Comparison of ENCODE assay signal across 25 mouse cellular contexts in the genomic region with DNA sequence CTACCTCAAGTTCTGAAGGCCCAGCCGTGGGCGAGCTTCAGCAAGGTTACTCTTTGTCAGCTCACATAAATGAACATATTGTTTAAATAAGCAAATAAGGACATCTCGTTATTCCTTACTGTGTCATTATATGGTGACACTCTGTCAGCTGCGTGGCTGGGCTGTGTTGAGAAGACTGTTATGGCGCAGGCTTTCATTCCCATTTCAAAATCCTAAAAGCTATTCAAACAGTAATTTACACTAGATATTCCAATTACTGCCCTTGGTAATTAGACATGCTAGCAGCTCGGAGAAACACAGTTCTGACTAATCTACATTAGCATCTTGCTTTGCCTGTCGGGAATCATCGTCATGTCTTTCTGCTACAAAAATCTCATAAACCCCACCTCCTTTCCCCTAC. TPM values are rescaled to one million over a fixed set of nuclear protein-coding genes. Genes with fewer than 3 reads are reported as not detected.
DNase-seq lines count a peak whose midpoint lies in the region; ATAC-seq lines count a peak whose summit lies in the region.
"Had no signal": no experiment of that assay in that cellular context is flagged by ENCODE, and none has a peak within 500 bp of the region (broad histone marks: within the 10 kb centered on the region; RNA-seq: fewer than 3 reads in every experiment).

No protein-coding gene starts in this region.

- H3K4me2 ChIP-seq in midbrain, embryonic 11.5 days = no peak overlapping the region
- no peak overlapping the region for H3K4me2 ChIP-seq in midbrain, embryonic 14.5 days (ENCODE audit: low read length)
- H3K4me2 ChIP-seq in forebrain, embryonic 13.5 days = no peak overlapping the region
- H3K4me2 ChIP-seq in forebrain, embryonic 16.5 days (ENCODE audit: low read length) = no peak overlapping the region
- H3K4me2 ChIP-seq: embryonic facial prominence, embryonic 15.5 days; heart, embryonic 12.5 days; hindbrain, embryonic 14.5 days; intestine, embryonic 15.5 days had no signal

- intact Hi-C loops in left cerebral cortex, postnatal 25 days (cut with DNase I) = no loop called here

- 90% methylated on average over 8 of the region's 8 CpGs for WGBS in midbrain, embryonic 11.5 days
- 82% methylated on average over 8 of the region's 8 CpGs for WGBS in midbrain, embryonic 14.5 days
- 30% methylated on average over 8 of the region's 8 CpGs for WGBS in forebrain, embryonic 13.5 days
- WGBS in forebrain, embryonic 16.5 days = 13% methylated on average over 8 of the region's 8 CpGs

- DNase-seq in midbrain, embryonic 11.5 days (ENCODE audit: low spot score, missing footprints) = peak; percentile 21
- DNase-seq in midbrain, embryonic 14.5 days = no peak
- DNase-seq in spleen, adult 18-20 months = no peak
- no peak for DNase-seq in left cerebral cortex, postnatal 25 days (ENCODE audit: low spot score in 2 of 2)
- DNase-seq: adrenal gland, adult 2 months; adrenal gland, postnatal 25 days; cerebellum, adult 8-10 months; cerebellum, postnatal 14 days; embryo, embryonic 11 days; gastrocnemius, adult 2 months had no signal

- no peaks in the 10 kb centered on the region; the same call in 1 of the 2 replicates for H3K36me3 ChIP-seq in midbrain, embryonic 11.5 days (ENCODE audit: control insufficient read depth, insufficient read depth, low read length)
- H3K36me3 ChIP-seq in midbrain, embryonic 14.5 days (ENCODE audit: control insufficient read depth, insufficient read depth, low read length) = 0 out of 2 replicates have a peak, but pooled peaks cover 12% of the 10 kb centered on the region
- H3K36me3 ChIP-seq in forebrain, embryonic 13.5 days (ENCODE audit: poor library complexity, severe bottlenecking) = peaks cover 17% of the 10 kb centered on the region; the same call in 1 of the 2 replicates
- no peaks in the 10 kb centered on the region; the same call in 1 of the 2 replicates for H3K36me3 ChIP-seq in forebrain, embryonic 16.5 days (ENCODE audit: control insufficient read depth, insufficient read depth)
- H3K36me3 ChIP-seq: intestine, embryonic 15.5 days had no signal

- H3K9ac ChIP-seq in midbrain, embryonic 11.5 days (ENCODE audit: low read length) = no peak overlapping the region
- no peak overlapping the region for H3K9ac ChIP-seq in midbrain, embryonic 14.5 days (replicated peaks; ENCODE audit: low read length)
- no peak overlapping the region for H3K9ac ChIP-seq in forebrain, embryonic 13.5 days
- H3K9ac ChIP-seq in forebrain, embryonic 16.5 days (replicated peaks; ENCODE audit: low read depth, low read length) = no peak overlapping the region
- H3K9ac ChIP-seq: embryonic facial prominence, embryonic 15.5 days; heart, embryonic 12.5 days; hindbrain, embryonic 14.5 days; intestine, embryonic 15.5 days had no signal

- ATAC-seq in midbrain, embryonic 11.5 days (ENCODE audit: low FRiP score) = no peak
- no peak for ATAC-seq in midbrain, embryonic 14.5 days (ENCODE audit: low FRiP score, low TSS enrichment)
- peak; percentile 62; the same call in 1 of the 2 replicates for ATAC-seq in forebrain, embryonic 13.5 days
- ATAC-seq in forebrain, embryonic 16.5 days = peak; percentile 74
- ATAC-seq: intestine, embryonic 15.5 days had no signal

- H3K4me1 ChIP-seq in midbrain, embryonic 11.5 days (ENCODE audit: control insufficient read depth, insufficient read depth, low read length) = no peaks in the 10 kb centered on the region
- no peaks in the 10 kb centered on the region for H3K4me1 ChIP-seq in midbrain, embryonic 14.5 days (ENCODE audit: control insufficient read depth, insufficient read depth, low read length)
- peaks cover 29% of the 10 kb centered on the region for H3K4me1 ChIP-seq in forebrain, embryonic 13.5 days
- peaks cover 11% of the 10 kb centered on the region for H3K4me1 ChIP-seq in forebrain, embryonic 16.5 days (replicated peaks; ENCODE audit: control insufficient read depth, insufficient read depth, low read length)
- H3K4me1 ChIP-seq: embryonic facial prominence, embryonic 15.5 days; heart, embryonic 12.5 days; intestine, embryonic 15.5 days had no signal

- no peaks in the 10 kb centered on the region for H3K9me3 ChIP-seq in midbrain, embryonic 11.5 days (ENCODE audit: control insufficient read depth, low read length)
- H3K9me3 ChIP-seq in midbrain, embryonic 14.5 days (ENCODE audit: control insufficient read depth, low read length) = no peaks in the 10 kb centered on the region
- H3K9me3 ChIP-seq in forebrain, embryonic 13.5 days (replicated peaks) = no peaks in the 10 kb centered on the region
- H3K9me3 ChIP-seq in forebrain, embryonic 16.5 days (ENCODE audit: control insufficient read depth, low read length) = no peaks in the 10 kb centered on the region
- H3K9me3 ChIP-seq: embryonic facial prominence, embryonic 15.5 days; heart, embryonic 12.5 days; hindbrain, embryonic 10.5 days; intestine, embryonic 15.5 days had no signal

- no peaks in the 10 kb centered on the region for H3K27me3 ChIP-seq in midbrain, embryonic 11.5 days (ENCODE audit: control insufficient read depth, insufficient read depth, low read length)
- H3K27me3 ChIP-seq in midbrain, embryonic 14.5 days (ENCODE audit: control insufficient read depth, insufficient read depth, low read length) = no peaks in the 10 kb centered on the region
- H3K27me3 ChIP-seq in forebrain, embryonic 13.5 days = no peaks in the 10 kb centered on the region
- no peaks in the 10 kb centered on the region for H3K27me3 ChIP-seq in forebrain, embryonic 16.5 days (replicated peaks; ENCODE audit: control insufficient read depth, insufficient read depth, low read length)
- H3K27me3 ChIP-seq: embryonic facial prominence, embryonic 15.5 days; heart, embryonic 12.5 days; intestine, embryonic 15.5 days had no signal

- H3K4me3 ChIP-seq in midbrain, embryonic 11.5 days (ENCODE audit: low read depth, low read length) = no peak overlapping the region
- H3K4me3 ChIP-seq in midbrain, embryonic 14.5 days (replicated peaks; ENCODE audit: low read depth, low read length) = no peak overlapping the region
- no peak overlapping the region for H3K4me3 ChIP-seq in forebrain, embryonic 13.5 days
- no peak overlapping the region for H3K4me3 ChIP-seq in forebrain, embryonic 16.5 days (replicated peaks; ENCODE audit: low read length)
- H3K4me3 ChIP-seq: embryonic facial prominence, embryonic 15.5 days; erythroblast, embryonic 14.5 days; gastrocnemius, adult 2 months; heart, embryonic 12.5 days; hindbrain, embryonic 10.5 days; intestine, embryonic 15.5 days had no signal

- no peak overlapping the region for H3K27ac ChIP-seq in midbrain, embryonic 11.5 days (ENCODE audit: low read depth, low read length)
- H3K27ac ChIP-seq in midbrain, embryonic 14.5 days (replicated peaks; ENCODE audit: low read depth, low read length) = no peak overlapping the region
- H3K27ac ChIP-seq in forebrain, embryonic 13.5 days = peak overlapping the region; percentile 22; the same call in 1 of the 2 replicates
- H3K27ac ChIP-seq in forebrain, embryonic 16.5 days (ENCODE audit: low read length) = peak overlapping the region; percentile 24; the same call in 1 of the 2 replicates
- H3K27ac ChIP-seq: embryonic facial prominence, embryonic 15.5 days; gastrocnemius, adult 2 months; hindbrain, embryonic 10.5 days; hindbrain, embryonic 14.5 days; intestine, embryonic 15.5 days had no signal

RNA-seq across cellular contexts. Expression of gene Gm17409, which starts 5.7 kb away (rescaled TPM):
- not detected in 2 replicates for polyA plus RNA-seq in midbrain, embryonic 11.5 days (2014; fragmentation: Nextera tagmentation; extraction: Ambion mirVana)
- polyA plus RNA-seq in midbrain, embryonic 14.5 days (2014; fragmentation: Nextera tagmentation; extraction: Ambion mirVana) = not detected in 2 replicates
- not detected in 2 replicates for polyA plus RNA-seq in forebrain, embryonic 13.5 days (2015; fragmentation: Nextera tagmentation; extraction: Ambion mirVana)
- 0.37 TPM in 1 of 2 replicates, not detected in the other for polyA plus RNA-seq in forebrain, embryonic 16.5 days (2015; fragmentation: Nextera tagmentation; extraction: Ambion mirVana)
- total RNA-seq in left cerebral cortex, postnatal 25 days (2021) = not detected
- total RNA-seq: adrenal gland, adult 2 months; adrenal gland, postnatal 25 days; common myeloid progenitor, adult 5-6 weeks; ES-E14; gastrocnemius, adult 2 months; gastrocnemius, postnatal 4 days; heart, adult 8-10 months; heart, postnatal 25 days had no signal
- polyA plus RNA-seq: adrenal gland, adult 2 months; embryonic facial prominence, embryonic 11.5 days; embryonic facial prominence, embryonic 15.5 days; erythroblast, embryonic 14.5 days; heart, embryonic 12.5 days; heart, embryonic 16.5 days; hindbrain, embryonic 10.5 days; hindbrain, embryonic 14.5 days; intestine, embryonic 15.5 days had no signal

Comparison
In these comparisons a context has a peak if more than half of its experiments do, and no peak if none do; other contexts are left out.
1. ATAC-seq: peak in forebrain, embryonic 13.5 days (single experiment) and forebrain, embryonic 16.5 days (single experiment); none in midbrain, embryonic 11.5 days (single experiment) and midbrain, embryonic 14.5 days (single experiment).
2. H3K27ac ChIP-seq: peak in forebrain, embryonic 13.5 days (single experiment) and forebrain, embryonic 16.5 days (single experiment); none in midbrain, embryonic 11.5 days (single experiment) and midbrain, embryonic 14.5 days (single experiment).